Mouse (Mus musculus): ENCODE results near the gene Dnmt3a. TPM values are rescaled to one million over a fixed set of nuclear protein-coding genes. Genes with fewer than 3 reads are reported as not detected.

Dnmt3a gene
- total and polyA plus RNA-seq, 3 experiments: 15.5 to 61.5 (median 23.4) TPM

GRCm38 (mm10) chr12:3791732-3792131 is 14.1 kb upstream of the Dnmt3a start:
- H3K79me2 ChIP-seq (replicated peaks; ENCODE audit: control insufficient read depth, extremely low read depth, insufficient read depth, poor library complexity, severe bottlenecking): no peaks in the 10 kb centered on the region
- peaks cover 3% of the 10 kb centered on the region for H3K27me3 ChIP-seq (replicated peaks)
- H3K4me3 ChIP-seq (replicated peaks in 1 of 3; ENCODE audit: low read depth in 2 of 3, low read length in 2 of 3, poor library complexity in 1 of 3): peak overlapping the region in 2 of 3 experiments; percentile 39 to 46
- 0 out of 2 replicates have a peak overlapping the region, but pooled peaks have one; percentile 34 for H3K9ac ChIP-seq (ENCODE audit: insufficient read depth, low read depth)
- peaks cover 13 to 53% of the 10 kb centered on the region in 2 experiments for H3K4me1 ChIP-seq (ENCODE audit: control insufficient read depth in 1 of 2, insufficient read depth in 2 of 2)
- H3K36me3 ChIP-seq (replicated peaks in 1 of 2; ENCODE audit: control insufficient read depth in 1 of 2, insufficient read depth in 1 of 2, low read length in 1 of 2): no peaks in the 10 kb centered on the region
- H3K9me3 ChIP-seq (replicated peaks; ENCODE audit: low read length): no peaks in the 10 kb centered on the region
- H3K27ac ChIP-seq (ENCODE audit: insufficient read depth, low read depth): no peak overlapping the region
- no peak for TF ChIP-seq ZKSCAN1 (IDR thresholded peaks at IDR 0.05; ENCODE audit: borderline replicate concordance, low read depth, low read length)
- no peak for TF ChIP-seq CHD1 (IDR thresholded peaks at IDR 0.05; ENCODE audit: low read depth, low read length)
- TF ChIP-seq HCFC1 (IDR thresholded peaks at IDR 0.05; ENCODE audit: low read depth, low read length): peak; percentile 24; the same call in 1 of the 2 replicates
- peak; percentile 37; the same call in 1 of the 2 replicates for TF ChIP-seq IRF4 (IDR thresholded peaks at IDR 0.05; ENCODE audit: low read depth, low read length)
- no peak for TF ChIP-seq MXI1 (IDR thresholded peaks at IDR 0.05; ENCODE audit: low read depth, low read length)
- TF ChIP-seq RCOR1 (conservative IDR thresholded peaks at IDR 0.05; ENCODE audit: low read depth, low read length): no peak
- no peak for TF ChIP-seq MYC (IDR thresholded peaks at IDR 0.05; ENCODE audit: low read depth, low read length)
- TF ChIP-seq JUND (conservative IDR thresholded peaks at IDR 0.05; ENCODE audit: low read depth, low read length): no peak
- TF ChIP-seq MAFK (IDR thresholded peaks at IDR 0.05; ENCODE audit: insufficient replicate concordance, low read length): no peak
- TF ChIP-seq EP300 (IDR thresholded peaks at IDR 0.05; ENCODE audit: low read length): no peak; the same call in 1 of the 2 replicates
- peak; percentile 37; the same call in 1 of the 2 replicates for TF ChIP-seq BHLHE40 (IDR thresholded peaks at IDR 0.05; ENCODE audit: low read depth, low read length)
- TF ChIP-seq NELFE (IDR thresholded peaks at IDR 0.05; ENCODE audit: low read depth, low read length): no peak
- TF ChIP-seq RAD21 (IDR thresholded peaks at IDR 0.05; ENCODE audit: low read depth, low read length): peak; percentile 48
- no peak for TF ChIP-seq ZC3H11A (IDR thresholded peaks at IDR 0.05; ENCODE audit: low read depth, low read length)
- no peak for TF ChIP-seq USF1 (IDR thresholded peaks at IDR 0.05; ENCODE audit: low read depth, low read length)
- TF ChIP-seq NRF1 (IDR thresholded peaks at IDR 0.05; ENCODE audit: low read depth, low read length): peak; percentile 87
- peak; percentile 48 for TF ChIP-seq ELF1 (IDR thresholded peaks at IDR 0.05; ENCODE audit: low read depth, low read length)
- TF ChIP-seq MAX (IDR thresholded peaks at IDR 0.05; ENCODE audit: low read length): no peak
- TF ChIP-seq GABPA (IDR thresholded peaks at IDR 0.05; ENCODE audit: insufficient replicate concordance, low read depth, low read length): no peak
- TF ChIP-seq CHD2 (IDR thresholded peaks at IDR 0.05; ENCODE audit: low read length): no peak
- no peak for TF ChIP-seq PAX5 (IDR thresholded peaks at IDR 0.05; ENCODE audit: low read length)
- TF ChIP-seq TBP (conservative IDR thresholded peaks at IDR 0.05; ENCODE audit: low read depth, low read length): peak; percentile 74
- peak; percentile 89 for TF ChIP-seq ZNF384 (IDR thresholded peaks at IDR 0.05; ENCODE audit: low read depth, low read length)
- TF ChIP-seq SIN3A (IDR thresholded peaks at IDR 0.05; ENCODE audit: low read length): no peak
- TF ChIP-seq MAZ (IDR thresholded peaks at IDR 0.05; ENCODE audit: low read depth, low read length): no peak
- no peak for TF ChIP-seq POLR2AphosphoS2 (IDR thresholded peaks at IDR 0.05; ENCODE audit: low read depth, low read length)
- TF ChIP-seq ETS1 (conservative IDR thresholded peaks at IDR 0.05; ENCODE audit: low read depth, low read length): no peak
- 0 out of 2 replicates have a peak, but pooled peaks have one; percentile 35 for TF ChIP-seq MEF2A (IDR thresholded peaks at IDR 0.05; ENCODE audit: borderline replicate concordance, low read depth, low read length)
- TF ChIP-seq SMC3 (IDR thresholded peaks at IDR 0.05; ENCODE audit: low read depth, low read length): peak; percentile 67
- no peak for TF ChIP-seq ZMIZ1 (IDR thresholded peaks at IDR 0.05; ENCODE audit: low read depth, low read length)
- no peak for TF ChIP-seq USF2 (conservative IDR thresholded peaks at IDR 0.05; ENCODE audit: low read depth, low read length)
- peak; percentile 68 for TF ChIP-seq POLR2A (IDR thresholded peaks at IDR 0.05; ENCODE audit: low read depth, low read length)
- peak; percentile 58 to 87 for TF ChIP-seq CTCF (conservative IDR thresholded peaks at IDR 0.05 in 1 of 2, IDR thresholded peaks at IDR 0.05 in 1 of 2; ENCODE audit: low read depth in 2 of 2, low read length in 2 of 2)
- no peak; the same call in 1 of the 2 replicates for TF ChIP-seq TCF12 (IDR thresholded peaks at IDR 0.05; ENCODE audit: low read depth, low read length)
- TF ChIP-seq KAT2A (IDR thresholded peaks at IDR 0.05; ENCODE audit: insufficient replicate concordance, low read length): no peak
- no peak for TF ChIP-seq E2F4 (IDR thresholded peaks at IDR 0.05; ENCODE audit: insufficient replicate concordance, low read depth, low read length)
- TF ChIP-seq JUN (IDR thresholded peaks at IDR 0.05; ENCODE audit: insufficient read depth, low read depth, low read length): no peak
- no peak for TF ChIP-seq UBTF (IDR thresholded peaks at IDR 0.05; ENCODE audit: low read depth, low read length)
- dilution Hi-C loops (cut with MboI; ENCODE audit: extremely low pct_ligation_motif_present, extremely low pct_unique_long_range_greater_than_20kb, low sequenced_read_pairs): no loop called here
- DNase-seq (ENCODE audit: extremely low read depth): peak; percentile 95
- in situ Hi-C loops (cut with MboI; ENCODE audit: low pct_ligation_motif_present, low pct_unique_long_range_greater_than_20kb, low sequenced_read_pairs): no loop called here
- H3K4me2 ChIP-seq (ENCODE audit: insufficient read depth, low read depth, poor library complexity, severe bottlenecking): peak overlapping the region; percentile 25; the same call in 1 of the 2 replicates

All from CH12.LX (cell line).